Comparison of ENCODE assay signal across 21 mouse cellular contexts in genomic region chr2:150020706-150021105, GRCm38 (mm10).
DNase-seq lines count a peak whose midpoint lies in the region; ATAC-seq lines count a peak whose summit lies in the region.
"Had no signal": no experiment of that assay in that cellular context is flagged by ENCODE, and none has a peak within 500 bp of the region (broad histone marks: within the 10 kb centered on the region; RNA-seq: fewer than 3 reads in every experiment).

No protein-coding gene starts in this region.

- no peaks in the 10 kb centered on the region for H3K36me3 ChIP-seq in midbrain, embryonic 11.5 days (ENCODE audit: control insufficient read depth, insufficient read depth, low read length)
- no peaks in the 10 kb centered on the region for H3K36me3 ChIP-seq in midbrain, embryonic 14.5 days (ENCODE audit: control insufficient read depth, insufficient read depth, low read length)
- H3K36me3 ChIP-seq: embryonic facial prominence, embryonic 13.5 days; embryonic facial prominence, embryonic 15.5 days; forebrain, embryonic 10.5 days; forebrain, embryonic 12.5 days had no signal

- H3K27ac ChIP-seq in midbrain, embryonic 11.5 days (ENCODE audit: low read depth, low read length) = no peak overlapping the region
- H3K27ac ChIP-seq in midbrain, embryonic 14.5 days (replicated peaks; ENCODE audit: low read depth, low read length) = no peak overlapping the region
- H3K27ac ChIP-seq: embryonic facial prominence, embryonic 13.5 days; embryonic facial prominence, embryonic 15.5 days; forebrain, embryonic 10.5 days; forebrain, embryonic 12.5 days had no signal

- no peak overlapping the region for H3K4me2 ChIP-seq in midbrain, embryonic 11.5 days
- H3K4me2 ChIP-seq in midbrain, embryonic 14.5 days (ENCODE audit: low read length) = no peak overlapping the region
- H3K4me2 ChIP-seq: embryonic facial prominence, embryonic 13.5 days; embryonic facial prominence, embryonic 15.5 days; forebrain, embryonic 12.5 days had no signal

- H3K4me1 ChIP-seq in midbrain, embryonic 11.5 days (ENCODE audit: control insufficient read depth, insufficient read depth, low read length) = peaks cover 8% of the 10 kb centered on the region
- peaks cover 5% of the 10 kb centered on the region; the same call in 1 of the 2 replicates for H3K4me1 ChIP-seq in midbrain, embryonic 14.5 days (ENCODE audit: control insufficient read depth, insufficient read depth, low read length)
- H3K4me1 ChIP-seq: embryonic facial prominence, embryonic 13.5 days; embryonic facial prominence, embryonic 15.5 days had no signal

- H3K27me3 ChIP-seq in midbrain, embryonic 11.5 days (ENCODE audit: control insufficient read depth, insufficient read depth, low read length) = no peaks in the 10 kb centered on the region
- no peaks in the 10 kb centered on the region for H3K27me3 ChIP-seq in midbrain, embryonic 14.5 days (ENCODE audit: control insufficient read depth, insufficient read depth, low read length)
- H3K27me3 ChIP-seq: embryonic facial prominence, embryonic 13.5 days; embryonic facial prominence, embryonic 15.5 days; forebrain, embryonic 12.5 days had no signal

- 63% methylated on average over 2 of the region's 2 CpGs for WGBS in midbrain, embryonic 11.5 days
- WGBS in midbrain, embryonic 14.5 days = 81% methylated on average over 2 of the region's 2 CpGs

- no peak for ATAC-seq in midbrain, embryonic 11.5 days (ENCODE audit: low FRiP score)
- ATAC-seq in midbrain, embryonic 14.5 days (ENCODE audit: low FRiP score, low TSS enrichment) = no peak
- no peak for ATAC-seq in activated CD4-positive, CD25-positive, alpha-beta regulatory T cell, adult 4 months
- ATAC-seq: forebrain, embryonic 14.5 days; forebrain, embryonic 16.5 days had no signal

- no peak overlapping the region for H3K9ac ChIP-seq in midbrain, embryonic 11.5 days (ENCODE audit: low read length)
- H3K9ac ChIP-seq in midbrain, embryonic 14.5 days (replicated peaks; ENCODE audit: low read length) = no peak overlapping the region
- H3K9ac ChIP-seq: embryonic facial prominence, embryonic 13.5 days; embryonic facial prominence, embryonic 15.5 days; forebrain, embryonic 12.5 days had no signal

- no peak overlapping the region for H3K4me3 ChIP-seq in midbrain, embryonic 11.5 days (ENCODE audit: low read depth, low read length)
- H3K4me3 ChIP-seq in midbrain, embryonic 14.5 days (replicated peaks; ENCODE audit: low read depth, low read length) = no peak overlapping the region
- H3K4me3 ChIP-seq: embryonic facial prominence, embryonic 13.5 days; embryonic facial prominence, embryonic 15.5 days; erythroblast, embryonic 14.5 days; forebrain, embryonic 10.5 days; forebrain, embryonic 12.5 days had no signal

- DNase-seq in midbrain, embryonic 11.5 days (ENCODE audit: low spot score, missing footprints) = peak; percentile 70
- no peak for DNase-seq in midbrain, embryonic 14.5 days
- peak; percentile 67 for DNase-seq in adrenal gland, adult 8-10 months
- peak; percentile 66 for DNase-seq in adrenal gland, postnatal 14 days
- peak; percentile 56 to 59 for DNase-seq in adrenal gland, postnatal 36 days
- no peak for DNase-seq in layer of hippocampus, postnatal 25 days (ENCODE audit: extremely low spot score in 1 of 2, low spot score in 1 of 2)
- no peak for DNase-seq in kidney, adult 9 months
- DNase-seq: cerebellum, adult 11-12 months; cerebellum, adult 2 months; cerebellum, adult 9-10 months; cerebellum, postnatal 10 days; cerebellum, postnatal 36 days; embryo, embryonic 11 days had no signal

- H3K9me3 ChIP-seq in midbrain, embryonic 11.5 days (ENCODE audit: control insufficient read depth, low read length) = no peaks in the 10 kb centered on the region
- no peaks in the 10 kb centered on the region for H3K9me3 ChIP-seq in midbrain, embryonic 14.5 days (ENCODE audit: control insufficient read depth, low read length)
- H3K9me3 ChIP-seq: embryonic facial prominence, embryonic 13.5 days; embryonic facial prominence, embryonic 15.5 days; forebrain, embryonic 10.5 days; forebrain, embryonic 12.5 days had no signal

Comparison
In these comparisons a context has a peak if more than half of its experiments do, and no peak if none do; other contexts are left out.
1. DNase-seq: peak in midbrain, embryonic 11.5 days (single experiment), adrenal gland, adult 8-10 months (single experiment), adrenal gland, postnatal 14 days (single experiment) and adrenal gland, postnatal 36 days (2 of 2); none in midbrain, embryonic 14.5 days (single experiment), layer of hippocampus, postnatal 25 days (0 of 2) and kidney, adult 9 months (single experiment).